Mouse (Mus musculus) CH12F3 (cell line): ENCODE results near the gene Ift20.

ENCODE experiments used
- in situ Hi-C: fragments of 300-500 bp; cut with MboI; formaldehyde crosslinking; loops from 2 replicates; pipeline ENCODE4 v1.14.3; 2020; ENCODE audit warnings: low sequenced_read_pairs

Ift20 gene

GRCm38 (mm10) chr11:78536080-78536689 is at the start of gene Ift20, which contains the start of gene Tnfaip1:
TSS of gene Ift20 (plus strand) at chr11:78536361.
TSS of gene Tnfaip1 (minus strand) at chr11:78536332.
- in situ Hi-C loops: no loop called here

GRCm38 (mm10) chr11:78488168-78488567 is 48.0 kb upstream of the Ift20 start:
- in situ Hi-C loops: no loop called here

- in situ Hi-C loops: no loop called here
Measured at GRCm38 (mm10) chr11:78490781-78491241, 45.4 kb upstream of the Ift20 start.

GRCm38 (mm10) chr11:78495904-78496303 is 40.3 kb upstream of the Ift20 start:
- in situ Hi-C loops: no loop called here

- in situ Hi-C loops: no loop called here
Measured at GRCm38 (mm10) chr11:78497071-78497541, 39.1 kb upstream of the Ift20 start.

- in situ Hi-C loops: no loop called here
Measured at GRCm38 (mm10) chr11:78497544-78498522, 38.3 kb upstream of the Ift20 start, which contains the start of gene Sarm1. TSS of gene Sarm1 (minus strand) at chr11:78497754.

- in situ Hi-C loops: no loop called here
Measured at GRCm38 (mm10) chr11:78499004-78499403, 37.2 kb upstream of the Ift20 start, which contains the start of gene Vtn. TSS of gene Vtn (plus strand) at chr11:78499091.

- in situ Hi-C loops: no loop called here
Measured at GRCm38 (mm10) chr11:78499543-78499942, 36.6 kb upstream of the Ift20 start.

GRCm38 (mm10) chr11:78500623-78501202 is 35.4 kb upstream of the Ift20 start:
- in situ Hi-C loops: no loop called here

GRCm38 (mm10) chr11:78501529-78501928 is 34.6 kb upstream of the Ift20 start:
- in situ Hi-C loops: no loop called here

- in situ Hi-C loops: no loop called here
Measured at GRCm38 (mm10) chr11:78502909-78503650, 33.1 kb upstream of the Ift20 start, which contains the start of gene Sebox. TSS of gene Sebox (plus strand) at chr11:78503447.

- in situ Hi-C loops: no loop called here
Measured at GRCm38 (mm10) chr11:78505430-78505829, 30.7 kb upstream of the Ift20 start.

- in situ Hi-C loops: no loop called here
Measured at GRCm38 (mm10) chr11:78509148-78509547, 27.0 kb upstream of the Ift20 start.

- in situ Hi-C loops: no loop called here
Measured at GRCm38 (mm10) chr11:78512025-78512957, 23.9 kb upstream of the Ift20 start, which contains the start of the genes Tmem199 and Poldip2. TSS of gene Tmem199 (minus strand) at chr11:78512172. TSS of gene Poldip2 (plus strand) at chr11:78512193.

- in situ Hi-C loops: no loop called here
Measured at GRCm38 (mm10) chr11:78513106-78513790, 22.9 kb upstream of the Ift20 start.

- in situ Hi-C loops: no loop called here
Measured at GRCm38 (mm10) chr11:78515549-78516325, 20.4 kb upstream of the Ift20 start.

- in situ Hi-C loops: no loop called here
Measured at GRCm38 (mm10) chr11:78518931-78519330, 17.2 kb upstream of the Ift20 start.

- in situ Hi-C loops: no loop called here
Measured at GRCm38 (mm10) chr11:78521880-78522279, 14.3 kb upstream of the Ift20 start.
